Mouse (Mus musculus): ENCODE results near the gene Sprr2k.
"Not testable (repeated sequence)": the region's sequence is repeated elsewhere in the genome, so short reads cannot be mapped to it uniquely, and the experiment has no call there.

Sprr2k gene

DNA sequence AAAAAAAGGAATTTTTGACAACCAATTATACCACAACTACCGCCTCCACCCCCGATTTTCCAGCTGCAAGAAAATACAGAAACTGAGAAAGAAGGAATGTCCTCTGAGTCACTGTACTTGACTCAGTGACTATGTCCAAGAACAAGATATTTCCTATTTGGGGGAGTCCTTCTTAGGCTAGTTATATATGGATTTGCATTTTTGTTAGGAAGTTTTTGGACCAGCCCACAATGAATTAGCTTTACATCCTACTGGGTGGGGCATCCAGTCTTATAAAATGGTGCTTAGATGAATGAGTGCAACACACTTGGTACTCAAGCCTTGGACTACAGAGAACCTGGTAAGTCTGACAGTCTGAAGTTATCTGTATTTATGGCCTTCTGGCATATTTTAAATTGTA lies at the start of gene Sprr2k:
Gene Sprr2k, plus strand, starts transcription at position 301 of the 400 bp plus-strand sequence.
- DNase-seq (ENCODE audit: low spot score) = no peak

DNA sequence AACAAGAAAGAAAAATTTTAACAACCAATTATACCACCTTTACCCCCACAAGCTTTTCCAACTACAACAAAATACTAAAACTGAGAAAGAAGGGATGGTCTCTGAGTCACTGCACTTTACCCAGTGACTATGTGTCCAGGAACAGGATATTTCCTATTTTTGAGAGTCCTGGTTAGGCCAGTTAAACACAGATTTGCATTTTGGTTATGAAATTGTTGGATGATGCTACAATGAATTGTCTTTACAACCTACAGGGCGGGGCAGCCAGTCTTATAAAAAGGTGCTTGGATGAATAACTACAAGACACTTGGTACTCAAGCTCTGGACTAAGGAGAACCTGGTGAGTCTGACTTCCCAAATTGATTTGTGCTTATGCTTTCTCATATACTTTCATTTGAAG lies 47.0 kb upstream of the Sprr2k start, which contains the start of gene Sprr2h:
Gene Sprr2h, plus strand, starts transcription at position 301 of the 400 bp plus-strand sequence.
- DNase-seq (ENCODE audit: low spot score) = no peak

DNA sequence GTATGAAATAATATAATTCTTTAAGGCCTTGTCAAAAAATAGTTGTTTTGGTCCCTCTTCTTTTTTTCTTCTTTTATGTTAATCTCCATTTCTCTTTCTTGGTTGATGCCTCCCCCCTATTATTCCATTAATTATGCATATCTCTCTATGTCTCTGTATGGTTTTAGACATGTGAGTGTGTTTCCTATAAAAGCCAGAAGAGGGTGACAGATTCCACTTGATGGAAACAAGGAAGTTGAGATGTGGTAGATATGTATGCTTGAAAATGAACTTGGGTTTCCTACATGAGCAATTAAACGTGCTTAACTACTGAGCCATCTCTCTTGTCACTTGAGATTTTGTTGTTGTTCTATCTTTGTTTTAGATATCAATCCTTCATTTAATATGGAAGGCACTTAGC lies 38.1 kb upstream of the Sprr2k start:
- DNase-seq (ENCODE audit: low spot score) = no peak

DNA sequence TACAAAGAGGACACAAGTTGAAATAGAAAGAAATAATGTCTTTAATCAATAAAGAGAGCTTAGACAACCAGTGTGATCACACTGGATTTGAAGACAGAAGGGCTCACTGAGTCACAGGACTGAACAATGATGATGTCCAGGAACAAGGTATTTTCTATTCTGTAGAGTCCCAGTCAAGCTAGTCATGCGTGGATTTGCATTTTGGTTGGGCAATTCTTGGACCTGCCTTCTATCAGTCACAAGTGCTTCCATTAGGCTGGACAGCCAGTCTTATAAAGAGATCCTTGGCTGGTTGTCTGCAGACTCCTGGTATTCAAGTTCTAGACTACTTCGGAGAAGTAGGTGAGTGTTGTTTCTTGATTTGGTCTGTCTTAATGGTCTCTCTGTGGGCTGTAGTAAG lies 24.7 kb upstream of the Sprr2k start, which contains the start of gene Sprr2i:
Gene Sprr2i, plus strand, starts transcription at position 301 of the 400 bp plus-strand sequence.
- no peak for DNase-seq (ENCODE audit: low spot score)

DNA sequence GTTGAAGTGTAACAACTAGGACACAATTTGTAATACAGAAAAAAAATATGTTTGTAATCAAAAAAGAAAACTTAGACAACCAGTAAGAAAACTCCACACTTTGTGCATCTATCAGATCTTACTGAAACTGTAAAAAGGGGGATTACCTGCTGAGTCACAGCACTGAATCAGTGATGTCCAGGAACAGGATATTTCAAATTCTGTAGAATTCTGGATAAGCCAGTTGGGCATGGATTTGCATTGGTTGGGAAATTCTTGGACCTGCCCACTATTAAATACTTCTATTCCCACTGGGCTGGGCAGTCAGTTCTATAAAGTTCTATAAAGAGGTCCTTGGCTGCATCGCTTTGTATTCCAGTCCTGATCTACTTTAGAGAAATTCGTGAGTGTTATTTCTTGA lies 14.6 kb upstream of the Sprr2k start, which contains the start of gene Sprr2j-ps:
Gene Sprr2j-ps, plus strand, starts transcription at position 301 of the 400 bp plus-strand sequence.
- DNase-seq (ENCODE audit: low spot score) = no peak

DNA sequence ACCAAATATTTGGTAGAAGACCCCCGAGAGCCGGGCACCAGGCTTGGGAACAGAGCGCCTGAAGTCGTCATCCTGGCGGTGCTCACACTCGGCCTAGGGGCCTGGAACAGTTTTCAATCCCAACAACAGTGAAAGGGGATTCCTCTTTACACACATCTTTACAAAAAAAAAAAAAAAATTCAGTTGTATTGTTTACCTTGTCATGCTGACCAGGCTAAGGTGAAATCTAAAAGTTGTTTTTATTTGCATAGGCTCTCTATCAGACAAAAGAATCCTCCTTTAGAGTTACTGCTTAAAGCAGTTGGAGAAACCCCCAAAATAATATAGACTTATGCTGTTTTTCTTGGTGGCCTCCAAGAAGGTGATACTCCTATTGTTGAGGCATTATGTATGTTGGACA lies 3.1 kb upstream of the Sprr2k start, which contains the start of gene Gm9774:
Gene Gm9774, minus strand, starts transcription at position 101 of the 400 bp plus-strand sequence.
- no peak for DNase-seq (ENCODE audit: low spot score)

DNA sequence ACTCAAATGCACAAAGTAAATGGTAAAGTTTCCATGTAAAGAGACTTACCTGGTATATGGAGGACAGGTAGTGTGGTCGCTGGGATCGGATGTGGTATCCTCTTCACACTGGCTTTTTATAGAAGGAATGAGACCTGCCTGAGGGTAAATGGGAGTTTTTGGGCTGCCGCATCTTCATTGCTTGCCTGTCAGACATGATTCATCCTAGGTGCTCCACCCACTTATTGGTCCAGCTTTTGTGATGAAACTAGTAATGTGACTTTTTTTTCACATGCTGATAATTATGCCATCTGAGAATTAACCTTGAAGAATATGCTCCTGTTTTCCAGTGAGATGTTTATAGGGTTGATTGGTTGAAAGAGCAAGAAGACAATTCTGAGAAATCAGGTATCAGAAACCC lies 6.3 kb downstream of the Sprr2k start, which contains the start of gene Sprr1b:
Gene Sprr1b, minus strand, starts transcription at position 101 of the 400 bp plus-strand sequence.
- DNase-seq (ENCODE audit: low spot score) = no peak

DNA sequence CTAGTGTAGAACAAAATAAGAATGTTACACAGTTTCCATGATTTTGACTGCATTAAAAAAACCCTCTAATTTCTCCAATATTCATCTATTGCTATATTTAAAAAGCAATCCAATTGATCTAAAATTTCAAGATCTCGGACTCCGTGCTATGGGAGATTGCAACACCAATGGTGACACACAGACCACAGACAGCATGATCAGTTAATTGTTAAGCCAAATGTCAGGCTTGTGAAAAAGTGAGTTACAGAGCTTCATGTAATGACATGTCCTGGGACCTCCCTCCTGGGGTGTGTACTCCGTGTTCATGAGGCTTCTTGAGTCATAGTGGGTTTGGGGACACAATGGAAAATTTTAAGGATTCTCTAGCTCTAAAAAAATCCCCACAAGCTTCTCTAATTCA lies 7.8 kb downstream of the Sprr2k start:
- DNase-seq (ENCODE audit: low spot score) = no peak

DNA sequence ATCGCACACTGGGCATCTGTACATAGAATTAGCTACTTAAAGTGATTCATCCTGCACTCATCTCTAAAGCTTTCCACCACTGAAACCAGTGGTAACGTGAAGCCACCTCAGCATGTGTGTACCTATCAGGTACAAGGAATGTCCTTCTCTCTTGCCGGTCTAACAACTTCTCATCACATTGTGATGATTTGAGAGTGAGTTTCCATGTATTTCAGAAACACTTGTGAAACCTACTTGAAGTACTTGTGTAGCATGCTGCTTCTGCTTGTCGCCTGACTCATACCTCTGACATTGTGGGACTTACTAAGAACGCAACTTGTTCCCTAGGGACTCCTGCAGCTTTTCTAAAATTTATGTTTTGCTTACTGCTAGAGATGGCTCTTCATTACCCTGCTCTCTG lies 22.8 kb downstream of the Sprr2k start:
- DNase-seq (ENCODE audit: low spot score) = no peak

DNA sequence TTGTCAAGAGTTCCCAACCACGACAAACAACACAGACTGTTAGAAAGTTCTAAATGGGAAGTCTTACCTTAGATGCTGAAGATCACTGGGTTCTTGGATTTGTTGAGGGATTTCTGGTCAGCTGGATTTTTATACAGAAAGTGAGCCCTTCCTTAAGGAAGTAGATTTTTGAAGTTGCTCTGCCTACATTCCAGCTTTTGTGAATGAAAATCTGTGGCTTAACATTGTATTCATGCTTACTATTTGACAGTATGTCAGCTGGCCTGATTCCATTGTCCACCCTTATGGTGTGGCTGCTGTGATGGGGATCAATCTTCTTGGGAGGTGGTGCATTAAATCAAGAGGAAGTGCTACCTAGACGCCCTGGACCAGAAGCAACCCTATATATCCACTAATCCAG lies 26.2 kb downstream of the Sprr2k start, which contains the start of gene Sprr3:
Gene Sprr3, minus strand, starts transcription at position 101 of the 400 bp plus-strand sequence.
- no peak for DNase-seq (ENCODE audit: low spot score)

DNA sequence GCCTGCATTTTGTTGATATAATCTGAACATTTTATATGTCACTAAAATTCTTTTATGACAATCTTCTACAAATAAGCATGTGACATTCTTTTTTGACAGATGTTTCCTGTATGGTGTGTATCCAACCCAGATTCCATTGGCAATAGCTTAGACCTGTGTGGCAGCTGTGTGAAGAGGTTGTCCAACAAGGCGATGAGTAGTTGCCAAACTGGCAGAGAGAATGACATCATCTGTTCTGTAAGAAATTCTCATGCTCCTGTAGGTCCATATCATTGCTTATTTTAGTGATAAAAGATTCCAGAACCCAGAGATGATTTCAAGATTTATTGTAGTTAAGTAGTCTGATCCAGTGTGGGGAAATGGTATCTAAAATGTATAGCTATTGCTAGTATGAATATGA lies 34.2 kb downstream of the Sprr2k start:
- no peak for DNase-seq (ENCODE audit: low spot score)

DNA sequence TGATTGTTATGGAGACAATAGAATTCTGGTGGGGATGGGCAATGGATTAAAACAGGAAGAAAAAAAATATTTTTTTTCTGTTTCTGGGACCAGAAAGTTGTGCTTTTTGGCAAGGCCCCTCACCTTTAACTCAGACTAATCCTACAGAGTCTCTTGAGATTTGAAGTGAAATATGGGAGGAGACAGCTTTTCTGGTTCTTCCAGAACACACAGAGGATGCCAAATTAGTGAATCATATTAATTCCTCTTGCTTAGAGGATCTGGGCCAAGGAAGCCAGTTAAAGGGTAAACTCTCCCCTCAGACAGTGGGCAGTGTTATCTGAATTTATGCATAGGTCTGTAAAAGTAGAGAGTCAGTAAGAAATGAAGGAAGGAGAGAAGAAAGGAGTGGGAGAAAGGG lies 35.0 kb downstream of the Sprr2k start:
- no peak for DNase-seq (ENCODE audit: low spot score)

DNA sequence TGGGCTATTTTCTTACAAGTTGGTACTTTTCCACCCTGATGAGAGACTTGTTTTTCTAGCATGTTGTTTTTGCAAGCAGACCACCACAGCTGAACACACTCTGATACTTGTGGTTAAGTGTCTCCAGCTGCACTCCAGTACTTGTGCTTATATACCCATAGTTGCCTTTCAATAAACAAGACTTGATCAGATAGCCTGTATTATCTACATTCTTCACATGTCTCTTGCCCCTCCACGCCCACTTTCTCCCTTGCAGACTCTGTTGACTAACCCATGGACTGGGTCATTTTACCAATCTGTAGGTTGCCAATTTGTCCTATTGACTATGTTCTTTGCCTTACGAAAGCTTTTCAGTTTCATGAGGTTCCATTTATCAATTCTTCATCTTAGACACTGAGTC lies 37.7 kb downstream of the Sprr2k start:
- no peak for DNase-seq (ENCODE audit: low spot score)

DNA sequence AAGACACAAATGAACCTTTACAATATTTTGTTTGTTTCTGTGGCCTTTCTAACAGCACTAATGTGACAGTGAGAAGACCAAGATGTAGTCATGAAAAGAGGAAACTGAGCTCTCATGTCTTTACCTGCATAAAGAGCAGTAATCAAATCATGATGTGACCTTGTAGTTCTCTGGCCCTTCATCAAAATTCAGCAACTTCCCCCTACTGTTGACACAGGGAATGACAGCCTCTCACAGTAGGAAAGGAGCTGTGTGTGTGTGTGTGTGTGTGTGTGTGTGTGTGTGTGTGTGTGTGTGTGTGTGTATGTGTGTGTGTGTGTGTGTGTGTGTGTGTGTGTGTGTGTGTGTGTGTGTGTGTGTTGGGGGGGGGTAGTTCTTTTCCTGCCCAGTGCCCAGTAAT lies 48.9 kb downstream of the Sprr2k start:
- DNase-seq (ENCODE audit: low spot score) = not testable (repeated sequence)
